Mouse (Mus musculus) kidney, embryonic 15.5 days (tissue): ENCODE results near the gene Prpsap1. TPM values are rescaled to one million over a fixed set of nuclear protein-coding genes. Genes with fewer than 3 reads are reported as not detected.

Experiments used
- ATAC-seq: fragments of 200-750 bp; cut with Nextera tagmentation; replicated peaks from 2 replicates; pipeline ENCODE4 v1.8.0; 2017; ENCODE audit warnings: moderate TSS enrichment; ENCODE audit not compliant: low FRiP score
- H3K27ac ChIP-seq: fragments of 300-500 bp; sonication (generic); 2 replicates; pipeline ENCODE4 v1.5.1; 2015; ENCODE audit warnings: mild to moderate bottlenecking, inconsistent platforms
- H3K27me3 ChIP-seq: fragments of 300-500 bp; sonication (generic); 2 replicates; pipeline ENCODE4 v1.6.1; 2015; ENCODE audit warnings: inconsistent platforms
- H3K36me3 ChIP-seq: fragments of 300-500 bp; sonication (generic); 2 replicates; pipeline ENCODE4 v1.6.1; 2015; ENCODE audit warnings: inconsistent platforms
- H3K4me1 ChIP-seq: fragments of 300-500 bp; sonication (generic); 2 replicates; pipeline ENCODE4 v1.6.1; 2015; ENCODE audit warnings: inconsistent platforms
- H3K4me2 ChIP-seq: fragments of 300-500 bp; sonication (generic); 2 replicates; pipeline ENCODE4 v1.6.1; 2015; ENCODE audit warnings: moderate library complexity, mild to moderate bottlenecking, inconsistent platforms
- H3K4me3 ChIP-seq: fragments of 300-500 bp; sonication (generic); replicated peaks from 2 replicates; pipeline ENCODE4 v1.5.1; 2015; ENCODE audit warnings: mild to moderate bottlenecking, inconsistent platforms
- H3K9ac ChIP-seq: fragments of 300-500 bp; sonication (generic); 2 replicates; pipeline ENCODE4 v1.6.1; 2015; ENCODE audit warnings: mild to moderate bottlenecking, inconsistent platforms
- H3K9me3 ChIP-seq: fragments of 300-500 bp; sonication (generic); replicated peaks from 2 replicates; pipeline ENCODE4 v1.6.1; 2016; ENCODE audit warnings: inconsistent platforms
- WGBS: fragments of 180-500 bp; shearing (Covaris S2); methylation state at CpG from one replicate; pipeline ENCODE4 v1.1.7; 2015; ENCODE audit warnings: mixed read lengths; 5-methylcytosine and 5-hydroxymethylcytosine counted together
- polyA plus RNA-seq: library from polyadenylated mRNA; unstranded; fragments of >200 nt; fragmentation: Nextera tagmentation; extraction: Ambion mirVana; gene quantifications from 2 replicates; pipeline ENCODE4 v1.2.1, GENCODE M21; 2015

Gene Prpsap1
- polyA plus RNA-seq, 1 experiment from 2014 or later = 208 TPM

DNA sequence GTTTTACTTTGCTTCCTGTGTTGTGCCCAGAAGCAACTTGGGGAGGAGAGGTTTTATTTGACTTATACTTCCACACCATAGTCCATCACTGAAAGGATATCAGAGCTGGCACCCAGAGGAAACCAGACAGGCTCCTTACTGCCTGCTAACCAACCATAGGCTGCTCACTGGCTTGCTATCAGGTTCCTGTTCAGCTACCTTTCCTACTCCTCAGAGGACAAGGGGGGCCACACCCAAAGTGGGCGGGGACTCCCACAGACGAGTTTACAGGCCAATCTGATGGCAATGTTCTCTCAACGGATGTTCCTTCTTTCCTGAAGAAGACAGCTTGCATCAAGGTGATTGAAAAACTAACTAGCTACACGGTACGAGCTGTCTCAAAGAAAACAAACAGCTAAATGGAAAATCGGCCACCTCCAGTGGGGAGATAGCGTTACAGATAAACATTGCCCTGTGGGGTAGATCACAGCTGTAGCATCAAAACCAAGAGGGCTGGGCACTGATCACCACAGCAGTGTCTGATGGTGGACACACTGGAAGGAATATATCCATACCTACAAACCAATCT lies 17.4 kb upstream of the Prpsap1 start:
- Histone ChIP-seq H3K27ac (no peak overlapping the region), H3K27me3 (peaks cover 17% of the 10 kb centered on the region), H3K4me1 (peaks cover 6% of the 10 kb centered on the region; the same call in 1 of the 2 replicates), H3K4me3 (no peak overlapping the region), H3K36me3 (no peaks in the 10 kb centered on the region), H3K9me3 (no peaks in the 10 kb centered on the region), H3K4me2 (no peak overlapping the region), H3K9ac (no peak overlapping the region)
- 53% methylated on average over 7 of the region's 7 CpGs for whole genome bisulfite sequencing
- no peak for ATAC-seq

DNA sequence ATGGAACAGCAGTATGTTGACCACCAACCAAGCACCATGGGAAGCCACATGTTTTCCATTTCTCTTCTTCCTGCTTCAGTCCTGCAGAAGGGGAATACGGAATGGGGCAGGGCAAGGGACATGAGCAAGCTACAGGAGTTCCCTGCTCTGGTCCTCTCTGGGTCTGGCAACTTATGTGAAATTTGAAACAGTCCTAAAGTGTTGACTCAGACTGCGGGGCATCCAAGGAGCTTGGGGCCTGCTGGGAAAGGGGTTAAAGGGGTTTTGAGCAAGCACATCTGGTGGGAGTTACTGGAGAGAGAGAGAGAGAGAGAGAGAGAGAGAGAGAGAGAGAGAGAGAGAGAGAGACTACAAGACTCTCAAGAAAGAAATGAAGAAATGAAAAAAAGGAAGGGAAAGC lies 14.7 kb upstream of the Prpsap1 start:
- WGBS = 42% methylated on average over 2 of the region's 2 CpGs
- no peak overlapping the region for H3K4me2 ChIP-seq
- no peak overlapping the region for H3K27ac ChIP-seq
- no peaks in the 10 kb centered on the region for H3K36me3 ChIP-seq
- H3K4me1 ChIP-seq = no peaks in the 10 kb centered on the region
- 0 out of 2 replicates have a peak, but pooled peaks cover 1% of the 10 kb centered on the region for H3K27me3 ChIP-seq
- no peak for ATAC-seq
- no peaks in the 10 kb centered on the region for H3K9me3 ChIP-seq
- no peak overlapping the region for H3K4me3 ChIP-seq
- no peak overlapping the region for H3K9ac ChIP-seq

DNA sequence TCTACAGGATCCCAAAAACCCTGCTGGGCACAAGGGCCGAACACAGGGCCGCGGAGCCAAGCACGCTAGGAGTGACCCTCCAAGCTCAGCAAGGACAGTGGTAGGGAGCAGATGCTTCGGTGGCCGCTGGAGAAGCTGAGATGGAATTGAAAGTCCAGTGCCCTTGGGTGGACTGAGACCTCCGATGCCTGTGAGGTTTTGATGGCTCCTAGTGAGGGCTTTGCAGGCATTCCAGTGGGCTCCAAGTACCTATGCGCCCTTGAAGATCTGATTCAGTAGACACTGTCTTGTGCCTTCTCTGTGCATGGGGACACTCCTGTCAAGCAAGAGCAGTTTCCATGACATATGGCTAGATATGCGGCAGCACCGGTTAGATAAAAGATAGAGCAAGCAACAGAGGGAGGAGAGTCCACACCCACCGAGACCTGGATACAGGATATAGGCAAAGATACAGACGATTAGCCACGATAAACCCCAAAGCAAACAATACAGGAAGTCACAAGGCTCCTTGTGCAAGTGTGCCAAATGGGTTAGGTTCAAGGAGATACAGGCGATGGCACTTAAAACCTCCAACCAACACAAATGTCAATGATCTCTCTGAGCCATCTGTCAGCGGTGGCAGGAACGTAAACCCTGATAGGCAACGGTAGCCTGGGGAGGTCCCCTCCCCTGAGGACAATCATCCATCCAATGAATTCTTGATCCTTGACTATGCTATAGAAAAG lies 12.3 kb upstream of the Prpsap1 start:
- 68% methylated on average over 17 of the region's 17 CpGs for WGBS
- Histone ChIP-seq H3K36me3 (no peaks in the 10 kb centered on the region), H3K4me1 (peaks cover under 1% of the 10 kb centered on the region), H3K9me3 (no peaks in the 10 kb centered on the region), H3K4me3 (no peak overlapping the region), H3K9ac (no peak overlapping the region), H3K27me3 (no peaks in the 10 kb centered on the region), H3K27ac (no peak overlapping the region), H3K4me2 (no peak overlapping the region)
- ATAC-seq = no peak

DNA sequence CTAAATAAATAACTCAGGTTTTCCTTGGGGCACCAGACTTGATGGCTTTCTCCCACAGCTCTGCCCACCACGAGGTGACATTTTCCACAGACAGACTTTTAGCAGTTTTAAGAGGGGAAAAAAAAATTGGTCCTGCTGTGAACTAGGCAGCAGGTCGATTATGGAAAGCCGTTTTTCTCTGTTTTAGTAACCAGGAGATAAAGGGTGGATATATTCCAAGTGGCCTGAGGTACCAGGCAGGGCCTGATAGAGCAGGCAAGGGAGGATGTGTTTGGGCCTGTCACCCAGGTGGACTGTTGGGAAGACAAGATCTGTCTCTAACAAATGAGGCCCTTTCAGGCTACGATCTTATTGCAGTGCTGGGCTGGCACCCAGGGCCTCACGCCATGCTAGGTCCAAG lies 11.6 kb upstream of the Prpsap1 start:
- ATAC-seq = no peak
- Histone ChIP-seq H3K27ac (no peak overlapping the region), H3K36me3 (no peaks in the 10 kb centered on the region), H3K4me2 (no peak overlapping the region), H3K4me3 (no peak overlapping the region), H3K9ac (no peak overlapping the region), H3K27me3 (no peaks in the 10 kb centered on the region), H3K9me3 (no peaks in the 10 kb centered on the region), H3K4me1 (peaks cover 5% of the 10 kb centered on the region)
- 79% methylated on average over 5 of the region's 5 CpGs for WGBS

DNA sequence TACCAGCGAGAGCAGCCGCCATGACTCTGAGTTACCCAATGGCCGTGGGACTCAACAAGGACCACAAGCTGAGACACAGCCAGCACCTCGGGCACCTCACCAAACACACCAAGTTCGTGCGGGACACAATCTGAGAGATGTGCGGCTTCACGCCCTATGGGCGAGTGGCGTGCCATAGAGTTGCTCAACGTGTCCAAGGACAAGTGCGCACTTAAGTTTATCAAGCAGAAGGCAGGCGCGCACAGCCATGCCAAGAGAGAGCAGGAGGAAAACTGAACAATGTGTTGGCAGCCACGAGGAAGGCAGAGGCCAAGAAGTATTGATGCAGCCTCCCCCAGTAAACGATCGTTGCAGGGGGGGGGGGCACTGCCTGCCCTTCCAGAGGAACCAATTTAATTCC lies 10.5 kb upstream of the Prpsap1 start:
- no peaks in the 10 kb centered on the region for H3K36me3 ChIP-seq
- no peak overlapping the region for H3K4me3 ChIP-seq
- H3K4me1 ChIP-seq = peaks cover 5% of the 10 kb centered on the region
- no peak overlapping the region for H3K27ac ChIP-seq
- WGBS = 93% methylated on average over 17 of the region's 17 CpGs
- no peak overlapping the region for H3K4me2 ChIP-seq
- H3K9ac ChIP-seq = no peak overlapping the region
- H3K27me3 ChIP-seq = no peaks in the 10 kb centered on the region
- no peaks in the 10 kb centered on the region for H3K9me3 ChIP-seq
- ATAC-seq = no peak

DNA sequence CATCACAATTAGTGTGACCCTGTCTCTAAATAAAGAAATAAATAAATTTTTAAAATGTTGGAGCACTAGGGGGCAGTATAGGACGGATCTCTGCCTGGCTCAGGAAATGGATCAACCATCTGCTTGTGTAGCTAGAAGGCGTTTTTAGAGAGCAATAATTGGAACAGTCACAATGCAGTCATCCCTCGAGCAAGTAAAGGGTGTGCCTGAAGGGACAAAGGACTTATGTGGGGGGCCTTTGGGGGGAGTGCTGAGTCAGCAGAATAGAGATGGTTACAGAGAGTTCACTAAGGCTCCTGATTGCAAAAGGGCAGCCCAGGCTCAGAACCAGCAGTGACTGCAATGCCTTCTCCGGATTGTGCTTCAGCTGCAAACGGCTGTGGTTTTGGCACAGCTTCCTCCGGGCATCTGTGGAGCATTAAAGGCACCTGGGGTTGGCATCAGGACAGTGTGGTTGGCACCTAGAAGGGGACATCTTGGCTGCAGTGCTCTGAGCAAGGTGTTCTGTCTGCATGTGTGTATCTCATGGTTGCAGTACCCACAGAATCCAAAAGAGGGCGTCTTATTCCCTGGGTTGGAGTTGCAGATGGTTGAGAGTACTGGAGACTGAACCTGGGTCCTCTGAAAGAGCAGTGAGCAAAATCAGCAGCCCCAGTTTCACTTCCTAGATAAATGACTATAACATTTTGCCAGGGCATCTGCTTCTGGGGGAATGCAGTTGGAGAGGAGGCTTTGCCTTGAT lies 7.2 kb upstream of the Prpsap1 start:
- Histone ChIP-seq H3K9me3 (0 out of 2 replicates have a peak, but pooled peaks cover 4% of the 10 kb centered on the region), H3K4me2 (no peak overlapping the region), H3K27ac (no peak overlapping the region), H3K36me3 (no peaks in the 10 kb centered on the region), H3K4me1 (peaks cover 10% of the 10 kb centered on the region), H3K9ac (no peak overlapping the region), H3K4me3 (no peak overlapping the region), H3K27me3 (no peaks in the 10 kb centered on the region)
- peak; percentile 47; the same call in 1 of the 2 replicates for ATAC-seq
- WGBS = 31% methylated on average over 7 of the region's 7 CpGs

DNA sequence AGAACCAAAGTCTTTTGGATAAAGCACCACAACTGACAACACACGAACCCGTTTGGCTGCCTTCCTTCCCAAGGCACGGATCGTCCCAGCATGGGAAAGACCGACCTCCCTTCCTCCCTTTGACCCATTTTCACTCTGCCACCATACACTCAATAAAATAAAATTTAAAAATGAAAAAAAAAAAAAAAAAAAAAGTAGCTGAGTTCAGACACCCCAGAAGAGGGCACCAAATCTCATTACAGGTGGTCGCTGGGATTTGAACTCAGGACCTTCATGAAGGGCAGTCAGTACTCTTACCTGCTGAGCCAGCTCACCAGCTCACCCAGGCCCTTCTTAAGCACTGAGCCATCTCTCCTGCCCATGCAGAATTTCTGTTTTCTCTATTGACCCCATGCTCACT lies 5.0 kb upstream of the Prpsap1 start:
- H3K27me3 ChIP-seq = no peaks in the 10 kb centered on the region
- WGBS = 43% methylated on average over 6 of the region's 6 CpGs
- H3K4me1 ChIP-seq = peaks cover 21% of the 10 kb centered on the region
- H3K9me3 ChIP-seq = 0 out of 2 replicates have a peak, but pooled peaks cover 4% of the 10 kb centered on the region
- peak overlapping the region; percentile 33 for H3K4me3 ChIP-seq
- H3K27ac ChIP-seq = no peak overlapping the region
- no peaks in the 10 kb centered on the region for H3K36me3 ChIP-seq
- no peak for ATAC-seq
- H3K9ac ChIP-seq = no peak overlapping the region; the same call in 1 of the 2 replicates
- peak overlapping the region; percentile 65 for H3K4me2 ChIP-seq

DNA sequence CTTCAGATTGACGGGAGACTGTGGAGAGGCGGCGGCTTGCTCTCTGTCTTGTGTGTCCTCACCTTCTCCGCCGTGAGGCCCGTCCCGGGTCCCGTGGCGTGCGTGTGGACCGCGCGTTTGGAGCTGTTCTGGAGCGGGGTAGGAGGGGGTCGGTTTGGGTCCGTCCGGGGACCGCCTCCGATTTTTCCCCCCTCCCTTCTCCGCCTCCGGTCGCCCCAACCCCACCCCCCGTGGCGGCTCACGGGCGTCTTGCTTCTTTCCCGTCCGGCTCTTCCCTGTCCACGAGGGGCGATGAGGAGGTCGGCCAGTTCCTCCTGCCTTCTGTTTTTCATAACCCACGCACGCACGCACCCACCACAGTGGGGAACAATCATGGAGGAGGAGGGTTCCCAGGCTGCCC lies 4.6 kb upstream of the Prpsap1 start:
- peak overlapping the region; percentile 65 for H3K4me2 ChIP-seq
- 34% methylated on average over 33 of the region's 34 CpGs for WGBS
- no peaks in the 10 kb centered on the region for H3K27me3 ChIP-seq
- peaks cover 21% of the 10 kb centered on the region for H3K4me1 ChIP-seq
- 0 out of 2 replicates have a peak, but pooled peaks cover 4% of the 10 kb centered on the region for H3K9me3 ChIP-seq
- no peak overlapping the region; the same call in 1 of the 2 replicates for H3K9ac ChIP-seq
- no peaks in the 10 kb centered on the region for H3K36me3 ChIP-seq
- no peak for ATAC-seq
- peak overlapping the region; percentile 33 for H3K4me3 ChIP-seq
- H3K27ac ChIP-seq = no peak overlapping the region

DNA sequence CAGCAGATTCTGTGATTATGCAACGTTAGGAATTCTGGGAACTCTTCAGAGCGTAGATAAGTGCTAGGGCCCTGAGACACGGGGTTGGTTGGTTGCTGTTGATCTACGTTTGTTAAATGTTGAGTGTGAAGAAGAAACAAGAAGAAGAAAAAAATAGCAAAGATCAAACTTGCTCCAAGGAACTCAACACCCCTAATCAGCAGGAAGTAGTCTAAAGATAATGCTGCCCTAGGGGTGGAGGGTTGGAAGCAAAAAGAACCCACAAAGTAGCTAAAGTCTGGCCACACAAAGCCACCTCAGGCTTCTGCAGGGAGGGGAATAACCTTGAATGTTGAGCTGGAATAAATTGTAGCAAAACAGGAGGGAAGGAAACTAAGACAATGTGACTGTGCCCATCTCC lies 3.3 kb upstream of the Prpsap1 start:
- Histone ChIP-seq H3K9me3 (0 out of 2 replicates have a peak, but pooled peaks cover 4% of the 10 kb centered on the region), H3K27me3 (no peaks in the 10 kb centered on the region), H3K4me2 (no peak overlapping the region), H3K36me3 (no peaks in the 10 kb centered on the region), H3K4me3 (no peak overlapping the region), H3K9ac (no peak overlapping the region), H3K4me1 (peaks cover 21% of the 10 kb centered on the region), H3K27ac (no peak overlapping the region)
- WGBS = 81% methylated on average over 4 of the region's 4 CpGs
- no peak for ATAC-seq

DNA sequence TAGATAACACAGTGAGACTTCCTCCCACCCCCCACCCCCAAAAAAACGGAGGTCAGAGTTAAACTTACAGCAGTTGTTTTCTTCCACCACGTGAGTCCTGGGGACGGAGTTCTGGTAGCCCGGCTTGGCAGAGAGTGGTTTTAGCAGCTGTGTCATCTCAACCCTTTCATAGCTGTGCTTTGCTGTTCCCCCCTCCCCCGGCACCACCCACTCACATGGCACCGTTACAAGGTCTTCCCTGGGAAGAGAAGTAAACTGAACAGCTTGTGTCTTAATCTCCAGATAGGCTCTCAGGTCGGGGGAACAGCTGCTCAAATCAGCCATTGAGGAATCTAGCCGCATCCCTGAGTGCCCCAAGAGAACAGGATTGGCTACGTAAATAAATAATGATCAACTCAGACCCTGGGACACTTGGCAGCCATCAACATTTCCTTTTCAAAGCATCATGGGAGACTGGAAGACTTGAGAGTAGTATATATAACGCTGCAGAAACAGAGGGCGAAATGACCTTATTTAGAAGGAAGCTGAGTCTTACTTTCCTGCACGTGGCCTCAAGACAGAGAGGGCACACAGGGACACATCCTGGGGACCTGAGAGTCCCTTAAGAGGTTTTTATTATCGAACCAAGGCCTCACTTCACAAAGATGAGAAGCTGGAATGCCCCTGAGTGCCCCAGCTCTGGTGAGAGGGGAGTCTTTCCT lies 622 bp upstream of the Prpsap1 start:
- Histone ChIP-seq H3K4me3 (no peak overlapping the region), H3K4me1 (peaks cover 23% of the 10 kb centered on the region), H3K4me2 (no peak overlapping the region), H3K36me3 (no peaks in the 10 kb centered on the region), H3K27me3 (no peaks in the 10 kb centered on the region), H3K9ac (no peak overlapping the region), H3K27ac (peak overlapping the region; percentile 78), H3K9me3 (0 out of 2 replicates have a peak, but pooled peaks cover 4% of the 10 kb centered on the region)
- ATAC-seq = no peak
- 28% methylated on average over 13 of the region's 13 CpGs for WGBS

DNA sequence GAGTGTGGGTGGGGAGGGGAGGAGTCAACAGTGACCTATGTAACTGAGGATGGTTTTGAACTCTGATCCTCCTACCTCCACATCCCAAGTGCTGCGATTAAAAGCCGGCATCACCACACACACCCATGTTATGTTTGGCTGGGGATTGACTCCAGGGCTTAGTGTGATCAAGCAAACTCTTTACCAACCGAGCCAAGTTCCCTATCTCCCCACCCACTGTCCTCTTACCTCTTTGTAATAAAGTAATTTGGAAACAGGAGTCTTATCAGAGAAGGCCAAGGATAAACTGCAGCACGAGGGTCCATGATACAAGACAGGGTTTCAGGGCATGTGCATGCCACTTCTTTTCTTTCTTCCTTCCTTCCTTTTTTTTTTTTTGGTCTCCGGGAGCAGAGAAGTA lies 811 bp downstream of the Prpsap1 start:
- no peak overlapping the region for H3K9ac ChIP-seq
- H3K27me3 ChIP-seq = no peaks in the 10 kb centered on the region
- no peak overlapping the region for H3K27ac ChIP-seq
- no peak for ATAC-seq
- H3K4me1 ChIP-seq = peaks cover 27% of the 10 kb centered on the region
- peaks cover 5% of the 10 kb centered on the region; the same call in 1 of the 2 replicates for H3K36me3 ChIP-seq
- WGBS = 76% methylated on average over 5 of the region's 5 CpGs
- H3K9me3 ChIP-seq = 0 out of 2 replicates have a peak, but pooled peaks cover 3% of the 10 kb centered on the region
- no peak overlapping the region for H3K4me3 ChIP-seq
- no peak overlapping the region for H3K4me2 ChIP-seq
